Mouse (Mus musculus) hindbrain, embryonic 16.5 days (tissue): ENCODE measurements around the gene Faap20. TPM values are rescaled to one million over a fixed set of nuclear protein-coding genes. Genes with fewer than 3 reads are reported as not detected.

Source experiments
- ATAC-seq: fragments of 200-750 bp; cut with Nextera tagmentation; 2 replicates; pipeline ENCODE4 v1.8.0; 2017; ENCODE audit warnings: moderate TSS enrichment, moderate library complexity
- H3K27ac ChIP-seq: fragments of 300-500 bp; sonication (generic); 2 replicates; pipeline ENCODE4 v1.5.1; 2014; ENCODE audit warnings: low read depth, mild to moderate bottlenecking, control low read depth, low read length, moderate library complexity
- H3K27me3 ChIP-seq: fragments of 300-500 bp; sonication (generic); replicated peaks from 2 replicates; pipeline ENCODE4 v1.6.1; 2014; ENCODE audit warnings: low read length; ENCODE audit not compliant: control insufficient read depth, insufficient read depth
- H3K36me3 ChIP-seq: fragments of 300-500 bp; sonication (generic); 2 replicates; pipeline ENCODE4 v1.6.1; 2014; ENCODE audit warnings: mild to moderate bottlenecking, low read length, moderate library complexity, mixed read lengths; ENCODE audit not compliant: control insufficient read depth, insufficient read depth
- H3K4me1 ChIP-seq: fragments of 300-500 bp; sonication (generic); 2 replicates; pipeline ENCODE4 v1.6.1; 2014; ENCODE audit warnings: low read depth, low read length; ENCODE audit not compliant: control insufficient read depth, insufficient read depth
- H3K4me2 ChIP-seq: fragments of 300-500 bp; sonication (generic); 2 replicates; pipeline ENCODE4 v1.6.1; 2014; ENCODE audit warnings: mild to moderate bottlenecking, low read length, control low read depth, moderate library complexity
- H3K4me3 ChIP-seq: fragments of 300-500 bp; sonication (generic); 2 replicates; pipeline ENCODE4 v1.5.1; 2014; ENCODE audit warnings: mild to moderate bottlenecking, low read length, control low read depth, moderate library complexity
- H3K9ac ChIP-seq: fragments of 300-500 bp; sonication (generic); 2 replicates; pipeline ENCODE4 v1.6.1; 2014; ENCODE audit warnings: low read depth, mild to moderate bottlenecking, control low read depth, low read length, moderate library complexity
- H3K9me3 ChIP-seq: fragments of 300-500 bp; sonication (generic); 2 replicates; pipeline ENCODE4 v1.6.1; 2014; ENCODE audit warnings: mild to moderate bottlenecking, low read length, moderate library complexity; ENCODE audit not compliant: control insufficient read depth
- WGBS: fragments of 180-500 bp; shearing (Covaris S2); extraction: QIAGEN DNeasy Blood & Tissue Kit; methylation state at CpG from one replicate; pipeline ENCODE4 v1.1.7; 2014; 5-methylcytosine and 5-hydroxymethylcytosine counted together
- polyA plus RNA-seq: library from polyadenylated mRNA; unstranded; fragments of >200 nt; fragmentation: Nextera tagmentation; extraction: Ambion mirVana; gene quantifications from 2 replicates; pipeline ENCODE4 v1.2.1, GENCODE M21; 2015

Gene Faap20
- polyA plus RNA-seq, 1 experiment from 2014 or later, result 72.5 TPM

GRCm38 (mm10) chr4:155251147-155251546, 1.5 kb downstream of the Faap20 start:
- Histone ChIP-seq H3K9me3 (no peaks in the 10 kb centered on the region), H3K36me3 (0 out of 2 replicates have a peak, but pooled peaks cover 3% of the 10 kb centered on the region), H3K27ac (no peak overlapping the region; the same call in 1 of the 2 replicates), H3K27me3 (no peaks in the 10 kb centered on the region), H3K9ac (no peak overlapping the region), H3K4me1 (peaks cover 27% of the 10 kb centered on the region), H3K4me3 (no peak overlapping the region; the same call in 1 of the 2 replicates), H3K4me2 (peak overlapping the region; percentile 96)
- 49% methylated on average over 3 of the region's 3 CpGs for WGBS
- ATAC-seq, result no peak

GRCm38 (mm10) chr4:155252253-155252652, 2.7 kb downstream of the Faap20 start:
- no peak for ATAC-seq
- H3K36me3 ChIP-seq, result 0 out of 2 replicates have a peak, but pooled peaks cover 6% of the 10 kb centered on the region
- H3K4me3 ChIP-seq, result no peak overlapping the region
- 0 out of 2 replicates have a peak overlapping the region, but pooled peaks have one; percentile 7 for H3K4me2 ChIP-seq
- no peaks in the 10 kb centered on the region for H3K27me3 ChIP-seq
- H3K4me1 ChIP-seq, result peaks cover 27% of the 10 kb centered on the region
- no peaks in the 10 kb centered on the region for H3K9me3 ChIP-seq
- no peak overlapping the region for H3K27ac ChIP-seq
- WGBS, result 78% methylated on average over 6 of the region's 6 CpGs
- peak overlapping the region; percentile 31 for H3K9ac ChIP-seq

GRCm38 (mm10) chr4:155264521-155265321, 15.1 kb downstream of the Faap20 start:
- 77% methylated on average over 3 of the region's 3 CpGs for WGBS
- H3K9ac ChIP-seq, result no peak overlapping the region
- H3K27me3 ChIP-seq, result no peaks in the 10 kb centered on the region
- no peak overlapping the region; the same call in 1 of the 2 replicates for H3K27ac ChIP-seq
- no peak overlapping the region for H3K4me3 ChIP-seq
- no peak overlapping the region for H3K4me2 ChIP-seq
- ATAC-seq, result peak; percentile 49
- H3K36me3 ChIP-seq, result peaks cover 20% of the 10 kb centered on the region
- H3K9me3 ChIP-seq, result peaks cover 3% of the 10 kb centered on the region; the same call in 1 of the 2 replicates
- no peaks in the 10 kb centered on the region; the same call in 1 of the 2 replicates for H3K4me1 ChIP-seq

DNA sequence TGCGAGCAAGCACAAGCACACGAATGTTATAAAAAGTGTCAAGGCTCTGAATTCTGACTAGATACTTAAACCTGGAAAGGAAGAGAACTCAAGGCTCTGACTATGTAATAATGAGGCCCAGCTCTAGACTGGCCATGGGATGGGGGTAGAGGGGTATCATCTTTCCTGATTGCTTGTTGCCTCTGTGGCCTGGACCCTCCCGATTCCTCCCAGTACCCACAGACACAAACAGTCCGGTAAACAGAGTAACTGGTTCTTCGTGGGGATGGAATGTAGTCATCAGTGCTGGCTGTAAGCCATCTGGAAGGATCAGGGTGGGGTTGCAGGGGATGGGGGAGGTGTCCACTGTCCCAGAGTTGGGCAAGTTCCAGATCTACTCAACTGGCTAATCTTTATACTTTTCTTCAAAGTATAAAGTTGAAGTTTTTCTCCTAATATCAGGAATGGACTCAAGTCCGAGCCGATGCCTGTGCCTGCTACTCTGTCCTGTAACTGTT, 17.5 kb downstream of the Faap20 start:
- Histone ChIP-seq H3K9ac (no peak overlapping the region), H3K4me2 (no peak overlapping the region), H3K4me1 (no peaks in the 10 kb centered on the region; the same call in 1 of the 2 replicates), H3K9me3 (no peaks in the 10 kb centered on the region), H3K27me3 (no peaks in the 10 kb centered on the region), H3K4me3 (no peak overlapping the region), H3K27ac (no peak overlapping the region), H3K36me3 (peaks cover 25% of the 10 kb centered on the region)
- ATAC-seq, result no peak
- WGBS, result 76% methylated on average over 7 of the region's 7 CpGs

GRCm38 (mm10) chr4:155267639-155268175, 18.1 kb downstream of the Faap20 start:
- WGBS, result 59% methylated on average over 12 of the region's 12 CpGs
- Histone ChIP-seq H3K36me3 (peaks cover 25% of the 10 kb centered on the region), H3K27ac (no peak overlapping the region), H3K9ac (no peak overlapping the region), H3K4me1 (no peaks in the 10 kb centered on the region; the same call in 1 of the 2 replicates), H3K27me3 (no peaks in the 10 kb centered on the region), H3K4me3 (no peak overlapping the region), H3K9me3 (no peaks in the 10 kb centered on the region), H3K4me2 (no peak overlapping the region)
- ATAC-seq, result no peak

GRCm38 (mm10) chr4:155268382-155268781, 18.8 kb downstream of the Faap20 start:
- Histone ChIP-seq H3K4me3 (no peak overlapping the region), H3K27ac (no peak overlapping the region), H3K9ac (no peak overlapping the region), H3K9me3 (no peaks in the 10 kb centered on the region), H3K4me1 (no peaks in the 10 kb centered on the region; the same call in 1 of the 2 replicates), H3K27me3 (no peaks in the 10 kb centered on the region), H3K4me2 (no peak overlapping the region), H3K36me3 (peaks cover 25% of the 10 kb centered on the region)
- no peak for ATAC-seq
- 39% methylated on average over 5 of the region's 5 CpGs for WGBS

- 55% methylated on average over 5 of the region's 5 CpGs for WGBS
- H3K9me3 ChIP-seq, result no peaks in the 10 kb centered on the region
- H3K9ac ChIP-seq, result no peak overlapping the region
- H3K4me2 ChIP-seq, result no peak overlapping the region
- H3K4me1 ChIP-seq, result no peaks in the 10 kb centered on the region
- no peak overlapping the region for H3K27ac ChIP-seq
- H3K27me3 ChIP-seq, result no peaks in the 10 kb centered on the region
- no peak for ATAC-seq
- H3K4me3 ChIP-seq, result no peak overlapping the region
- peaks cover 17% of the 10 kb centered on the region for H3K36me3 ChIP-seq
These were observed 24.8 kb downstream of the Faap20 start for GRCm38 (mm10) chr4:155274451-155274850.

DNA sequence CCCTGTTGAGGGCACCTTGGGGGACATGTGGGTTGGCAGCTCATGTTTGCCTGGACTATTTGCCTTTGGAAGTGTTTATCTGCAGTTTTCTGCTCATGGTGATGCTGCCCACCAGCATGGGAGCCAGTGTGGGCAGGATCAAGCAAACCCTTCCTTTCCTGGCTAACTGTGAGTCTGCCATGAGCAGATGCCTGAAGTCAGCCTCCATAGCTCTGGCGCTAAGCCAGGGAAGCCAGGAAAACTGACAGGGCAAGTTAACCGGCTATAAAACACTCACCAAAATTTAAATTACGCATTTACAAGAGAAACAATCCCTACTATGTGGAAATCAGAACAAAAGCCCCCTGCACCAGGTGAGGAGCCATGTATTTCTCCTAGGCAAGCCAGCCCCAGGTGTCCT, 25.2 kb downstream of the Faap20 start:
- H3K4me2 ChIP-seq, result no peak overlapping the region
- 60% methylated on average over 3 of the region's 3 CpGs for WGBS
- no peak for ATAC-seq

GRCm38 (mm10) chr4:155277963-155278362, 28.4 kb downstream of the Faap20 start:
- 54% methylated on average over 6 of the region's 6 CpGs for whole genome bisulfite sequencing
- peaks cover 4% of the 10 kb centered on the region; the same call in 1 of the 2 replicates for H3K4me1 ChIP-seq

More for the DNA sequence above, 25.2 kb downstream of the Faap20 start:
- Histone ChIP-seq H3K9ac (no peak overlapping the region), H3K27me3 (no peaks in the 10 kb centered on the region), H3K27ac (no peak overlapping the region), H3K4me3 (no peak overlapping the region), H3K36me3 (peaks cover 17% of the 10 kb centered on the region), H3K9me3 (no peaks in the 10 kb centered on the region), H3K4me1 (no peaks in the 10 kb centered on the region)

More at GRCm38 (mm10) chr4:155277963-155278362, 28.4 kb downstream of the Faap20 start:
- Histone ChIP-seq H3K36me3 (no peaks in the 10 kb centered on the region), H3K27ac (no peak overlapping the region), H3K9me3 (no peaks in the 10 kb centered on the region), H3K9ac (no peak overlapping the region), H3K4me2 (no peak overlapping the region), H3K27me3 (no peaks in the 10 kb centered on the region), H3K4me3 (no peak overlapping the region)
- ATAC-seq, result no peak
